Mouse (Mus musculus): ENCODE measurements at regions not wholly inside any gene's neighbourhood (a gene's known extent, or its start where the extent isn't known, plus 50 kb on each side); places are given as distances from the start of the nearest gene placed in this dataset.
A peak's percentile ranks its signal among the peaks of the same experiment; 100 is the strongest.

DNA sequence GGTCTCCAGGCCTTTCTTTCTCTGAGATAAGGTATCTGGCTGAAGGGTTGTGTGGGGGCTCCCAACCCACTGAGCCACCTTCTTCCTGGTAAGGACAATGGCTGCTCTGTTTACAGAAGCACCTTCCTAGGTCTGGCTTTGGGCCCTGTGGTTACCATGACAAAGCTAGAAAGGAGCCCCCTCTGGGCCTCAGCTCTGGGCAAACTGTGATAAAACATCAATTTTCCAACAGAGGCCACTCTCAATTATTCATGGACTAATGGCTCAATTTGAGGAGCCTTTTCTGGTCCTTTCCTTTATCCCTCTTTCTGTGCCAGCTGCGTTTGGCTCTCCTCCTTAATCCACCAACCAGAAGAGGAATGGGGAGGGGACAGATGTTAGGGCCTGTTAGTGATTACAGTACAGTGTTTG is 97.3 kb upstream of the Atp1a1 start:
- Histone ChIP-seq H3K27me3 (ENCODE audit: control insufficient read depth, insufficient read depth, low read length) (no peaks in the 10 kb centered on the region), H3K36me3 (ENCODE audit: control insufficient read depth, insufficient read depth, low read length) (no peaks in the 10 kb centered on the region), H3K4me3 (no peak overlapping the region), H3K79me2 (replicated peaks; ENCODE audit: control insufficient read depth, insufficient read depth, low read length) (no peaks in the 10 kb centered on the region), H3K9ac (ENCODE audit: low read depth, low read length) (no peak overlapping the region), H3K27ac (no peak overlapping the region), H3K4me1 (ENCODE audit: control insufficient read depth, insufficient read depth, low read length) (peaks cover 12% of the 10 kb centered on the region)
- intact Hi-C loops (cut with DNase I): no loop called here
- TF ChIP-seq EP300 (IDR thresholded peaks at IDR 0.05; ENCODE audit: insufficient read depth, low read depth, low read length): no peak
- TF ChIP-seq POLR2A (IDR thresholded peaks at IDR 0.05; ENCODE audit: insufficient read depth, low read depth, low read length): no peak
- TF ChIP-seq CTCF (IDR thresholded peaks at IDR 0.05): no peak
- 52% methylated on average over 1 of the region's 1 CpGs for WGBS
- DNase-seq: no peak

DNA sequence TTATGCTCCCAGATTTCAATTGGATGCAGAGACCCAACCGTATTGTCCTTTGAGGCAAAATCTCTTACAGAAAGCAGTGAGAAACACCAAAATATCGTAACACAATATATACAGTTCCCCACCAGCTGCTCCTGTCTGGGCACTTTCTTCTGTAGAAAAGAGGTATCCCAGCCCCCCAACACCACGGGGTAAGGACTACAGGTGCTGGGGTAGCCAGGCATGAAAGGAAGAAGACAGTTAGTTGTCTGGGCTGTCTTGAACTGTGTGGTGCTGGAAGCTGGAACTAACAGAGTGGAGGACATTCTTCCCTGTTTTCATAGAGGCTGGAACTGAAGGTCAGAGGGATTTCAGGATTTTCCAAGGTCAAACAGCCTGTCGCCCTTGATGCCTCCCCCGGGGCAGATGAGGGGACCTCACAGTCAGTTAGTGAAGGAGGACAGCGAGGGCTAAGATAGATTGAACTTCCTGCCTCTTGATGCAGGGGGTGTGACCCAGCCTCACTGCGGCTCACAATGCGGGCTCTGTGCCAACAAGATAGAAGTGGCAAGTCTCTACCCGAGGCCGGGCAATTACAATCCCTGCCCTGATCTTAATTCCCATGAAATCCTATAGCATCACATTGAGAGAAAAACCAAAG is 96.6 kb upstream of the Atp1a1 start:
- Histone ChIP-seq H3K36me3 (ENCODE audit: control insufficient read depth, insufficient read depth, low read length) (no peaks in the 10 kb centered on the region), H3K4me1 (ENCODE audit: control insufficient read depth, insufficient read depth, low read length) (peaks cover 12% of the 10 kb centered on the region), H3K27ac (no peak overlapping the region), H3K27me3 (ENCODE audit: control insufficient read depth, insufficient read depth, low read length) (no peaks in the 10 kb centered on the region), H3K79me2 (replicated peaks; ENCODE audit: control insufficient read depth, insufficient read depth, low read length) (no peaks in the 10 kb centered on the region), H3K9ac (ENCODE audit: low read depth, low read length) (no peak overlapping the region), H3K4me3 (no peak overlapping the region)
- 24% methylated on average over 10 of the region's 10 CpGs for WGBS
- intact Hi-C loops (cut with DNase I): no loop called here
- no peak for TF ChIP-seq POLR2A (IDR thresholded peaks at IDR 0.05; ENCODE audit: insufficient read depth, low read depth, low read length)
- no peak for TF ChIP-seq EP300 (IDR thresholded peaks at IDR 0.05; ENCODE audit: insufficient read depth, low read depth, low read length)
- TF ChIP-seq CTCF (IDR thresholded peaks at IDR 0.05): no peak
- DNase-seq: no peak

DNA sequence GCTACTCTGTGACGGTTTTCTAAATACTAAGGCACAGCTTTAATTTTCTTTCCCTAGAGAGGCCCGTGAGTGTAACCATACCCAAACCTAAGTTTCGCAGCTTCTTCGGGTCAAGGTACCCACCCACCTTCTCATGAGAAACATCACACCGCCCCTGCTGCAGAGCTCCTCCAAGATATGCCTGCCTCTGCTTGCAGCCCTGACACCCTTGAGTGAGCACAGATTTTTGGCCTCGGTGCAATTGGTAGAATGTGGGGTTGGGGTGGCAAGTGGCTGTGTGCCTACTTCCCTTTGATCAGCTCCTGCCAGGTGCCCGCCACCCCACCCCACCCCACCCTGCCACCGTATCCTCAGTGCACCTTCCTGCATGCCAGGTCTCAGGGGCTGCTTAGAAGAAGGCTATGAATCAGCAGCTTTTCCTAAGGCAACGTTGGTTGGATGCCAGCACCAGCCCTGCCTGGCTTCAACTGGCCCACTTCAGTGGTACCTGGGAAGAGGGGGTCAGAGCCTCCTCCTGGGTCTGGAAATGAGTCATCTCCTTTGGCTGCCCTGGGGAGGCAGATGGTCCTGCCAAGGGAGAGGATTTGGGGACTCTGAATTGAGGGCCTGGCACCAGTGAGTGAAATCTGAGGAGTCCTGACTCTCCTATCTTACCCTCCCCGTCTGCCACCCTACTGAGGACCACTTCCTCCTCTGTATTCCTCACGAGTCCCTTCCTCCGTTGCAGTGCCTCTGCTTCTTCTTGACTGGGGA is 95.6 kb upstream of the Atp1a1 start:
- 54% methylated on average over 12 of the region's 12 CpGs for WGBS
- no peak overlapping the region for H3K4me3 ChIP-seq
- H3K9ac ChIP-seq (ENCODE audit: low read depth, low read length): no peak overlapping the region
- H3K27me3 ChIP-seq (ENCODE audit: control insufficient read depth, insufficient read depth, low read length): no peaks in the 10 kb centered on the region
- no peaks in the 10 kb centered on the region for H3K79me2 ChIP-seq (replicated peaks; ENCODE audit: control insufficient read depth, insufficient read depth, low read length)
- H3K36me3 ChIP-seq (ENCODE audit: control insufficient read depth, insufficient read depth, low read length): no peaks in the 10 kb centered on the region
- DNase-seq: no peak
- TF ChIP-seq POLR2A (IDR thresholded peaks at IDR 0.05; ENCODE audit: insufficient read depth, low read depth, low read length) (no peak), CTCF (IDR thresholded peaks at IDR 0.05) (no peak), EP300 (IDR thresholded peaks at IDR 0.05; ENCODE audit: insufficient read depth, low read depth, low read length) (no peak)
- intact Hi-C loops (cut with DNase I): loop anchor here (5.0 kb wide), 2 partner anchors 53 to 93 kb away; no protein-coding TSS in a partner anchor
- H3K4me1 ChIP-seq (ENCODE audit: control insufficient read depth, insufficient read depth, low read length): peaks cover 8% of the 10 kb centered on the region
- H3K27ac ChIP-seq: no peak overlapping the region

DNA sequence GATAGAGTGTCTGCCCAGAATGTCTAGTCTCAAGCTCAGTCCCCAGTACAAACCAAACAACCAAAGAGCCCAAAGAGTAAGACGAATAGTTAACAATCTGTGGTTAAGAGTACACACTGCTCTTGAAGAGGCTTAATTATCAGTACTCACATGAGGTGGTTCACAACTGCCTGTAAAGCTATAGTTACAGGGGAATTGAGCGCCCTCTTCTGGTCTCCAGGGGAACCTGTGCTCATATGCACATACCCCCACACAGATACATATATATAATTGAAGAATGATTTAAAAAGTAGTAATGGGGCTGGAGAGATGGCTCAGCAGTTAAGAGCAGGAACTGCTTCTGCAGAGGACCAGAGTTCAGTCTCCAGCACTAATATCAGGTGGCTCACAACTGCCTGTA is 92.3 kb upstream of the Atp1a1 start:
- intact Hi-C loops (cut with DNase I): loop anchor here (5.0 kb wide), 2 partner anchors 50 to 90 kb away; no protein-coding TSS in a partner anchor
- Histone ChIP-seq H3K4me1 (ENCODE audit: control insufficient read depth, insufficient read depth, low read length) (peaks cover 4% of the 10 kb centered on the region), H3K4me3 (no peak overlapping the region), H3K79me2 (replicated peaks; ENCODE audit: control insufficient read depth, insufficient read depth, low read length) (no peaks in the 10 kb centered on the region), H3K9ac (ENCODE audit: low read depth, low read length) (no peak overlapping the region), H3K36me3 (ENCODE audit: control insufficient read depth, insufficient read depth, low read length) (no peaks in the 10 kb centered on the region), H3K27me3 (ENCODE audit: control insufficient read depth, insufficient read depth, low read length) (no peaks in the 10 kb centered on the region), H3K27ac (no peak overlapping the region)
- TF ChIP-seq EP300 (IDR thresholded peaks at IDR 0.05; ENCODE audit: insufficient read depth, low read depth, low read length): no peak
- peak; percentile 26 for TF ChIP-seq CTCF (IDR thresholded peaks at IDR 0.05)
- no peak for DNase-seq
- 89% methylated on average over 2 of the region's 2 CpGs for WGBS

DNA sequence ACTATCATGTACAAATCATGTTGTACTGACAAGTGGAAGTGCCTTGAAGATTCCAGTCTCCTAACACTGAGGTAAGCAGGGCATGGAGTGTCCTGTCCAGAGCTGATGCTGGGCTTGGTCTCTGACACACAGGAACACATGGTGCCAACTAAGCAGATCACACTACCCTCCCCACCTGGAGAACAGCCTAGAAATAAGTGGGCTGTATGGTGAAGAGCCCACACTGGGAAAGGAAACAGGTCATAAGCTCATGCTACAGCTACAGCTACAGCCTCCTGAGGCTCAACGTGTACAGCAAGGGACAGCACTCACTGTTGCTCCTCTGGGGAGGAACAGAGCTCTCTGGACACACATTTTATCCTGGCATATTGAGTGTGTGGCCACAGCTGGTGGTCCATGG is 89.8 kb upstream of the Atp1a1 start:
- Histone ChIP-seq H3K27me3 (ENCODE audit: control insufficient read depth, insufficient read depth, low read length) (no peaks in the 10 kb centered on the region), H3K4me1 (ENCODE audit: control insufficient read depth, insufficient read depth, low read length) (no peaks in the 10 kb centered on the region), H3K9ac (ENCODE audit: low read depth, low read length) (no peak overlapping the region), H3K27ac (no peak overlapping the region), H3K4me3 (no peak overlapping the region), H3K36me3 (ENCODE audit: control insufficient read depth, insufficient read depth, low read length) (no peaks in the 10 kb centered on the region), H3K79me2 (replicated peaks; ENCODE audit: control insufficient read depth, insufficient read depth, low read length) (no peaks in the 10 kb centered on the region)
- WGBS: 50% methylated on average over 1 of the region's 1 CpGs
- intact Hi-C loops (cut with DNase I): no loop called here
- DNase-seq: no peak
- TF ChIP-seq POLR2A (IDR thresholded peaks at IDR 0.05; ENCODE audit: insufficient read depth, low read depth, low read length): no peak
- no peak for TF ChIP-seq EP300 (IDR thresholded peaks at IDR 0.05; ENCODE audit: insufficient read depth, low read depth, low read length)
- TF ChIP-seq CTCF (IDR thresholded peaks at IDR 0.05): no peak

DNA sequence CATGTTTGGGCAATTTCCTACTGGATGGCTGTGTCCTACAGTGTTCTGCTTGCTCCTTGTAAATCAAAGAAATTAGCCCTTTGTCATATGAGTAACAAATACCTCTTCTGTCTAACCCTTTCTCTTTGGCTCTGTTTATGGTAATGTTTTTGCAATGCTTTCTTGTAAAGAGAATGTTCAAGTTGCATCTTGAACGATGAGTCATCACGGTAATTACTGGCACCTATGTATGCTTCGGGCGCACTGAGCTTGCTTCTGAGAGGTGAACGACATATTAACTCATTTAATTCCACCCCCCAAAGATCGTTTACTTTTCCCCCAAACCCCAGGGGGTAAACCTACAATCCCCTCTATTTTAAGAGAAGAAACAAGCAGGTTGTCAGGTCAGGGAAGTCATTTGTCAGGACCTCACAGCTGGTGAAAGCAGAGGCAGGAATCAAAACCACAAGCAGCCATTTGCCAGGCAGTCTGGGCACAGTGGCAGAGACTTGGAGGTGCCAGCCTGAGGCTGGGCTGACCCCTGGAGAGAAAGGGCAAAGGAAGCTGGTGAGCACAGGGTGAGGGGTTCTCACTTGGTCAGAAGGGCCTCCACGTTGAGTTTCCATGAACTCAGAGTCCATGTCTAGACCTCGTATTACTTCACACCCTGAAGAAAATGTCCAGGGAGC is 87.6 kb upstream of the Atp1a1 start:
- WGBS: 78% methylated on average over 8 of the region's 8 CpGs
- Histone ChIP-seq H3K9ac (ENCODE audit: low read depth, low read length) (no peak overlapping the region), H3K4me3 (no peak overlapping the region), H3K27me3 (ENCODE audit: control insufficient read depth, insufficient read depth, low read length) (no peaks in the 10 kb centered on the region), H3K4me1 (ENCODE audit: control insufficient read depth, insufficient read depth, low read length) (no peaks in the 10 kb centered on the region), H3K27ac (no peak overlapping the region), H3K79me2 (replicated peaks; ENCODE audit: control insufficient read depth, insufficient read depth, low read length) (no peaks in the 10 kb centered on the region), H3K36me3 (ENCODE audit: control insufficient read depth, insufficient read depth, low read length) (no peaks in the 10 kb centered on the region)
- DNase-seq: no peak
- intact Hi-C loops (cut with DNase I): no loop called here
- TF ChIP-seq POLR2A (IDR thresholded peaks at IDR 0.05; ENCODE audit: insufficient read depth, low read depth, low read length) (no peak), EP300 (IDR thresholded peaks at IDR 0.05; ENCODE audit: insufficient read depth, low read depth, low read length) (no peak), CTCF (IDR thresholded peaks at IDR 0.05) (no peak)
